Mouse (Mus musculus) stomach, postnatal 0 days (tissue): Measurements from ENCODE around the gene Actl10. TPM values are rescaled to one million over a fixed set of nuclear protein-coding genes. Genes with fewer than 3 reads are reported as not detected.

Source experiments
- ATAC-seq: fragments of 200-750 bp; cut with Nextera tagmentation; 2 replicates; pipeline ENCODE4 v1.8.0; 2017; ENCODE audit not compliant: low FRiP score, low TSS enrichment
- DNase-seq: peaks from one replicate; pipeline ENCODE4 v3.0.0-alpha.2; 2016; ENCODE audit warnings: low spot score
- H3K27ac ChIP-seq: fragments of 300-500 bp; sonication (generic); replicated peaks from 2 replicates; pipeline ENCODE4 v1.5.1; 2014; ENCODE audit warnings: mild to moderate bottlenecking, control low read depth
- H3K27me3 ChIP-seq: fragments of 300-500 bp; sonication (generic); 2 replicates; pipeline ENCODE4 v1.6.1; 2014; ENCODE audit warnings: low read length; ENCODE audit not compliant: control insufficient read depth, insufficient read depth
- H3K36me3 ChIP-seq: fragments of 300-500 bp; sonication (generic); 2 replicates; pipeline ENCODE4 v1.6.1; 2014; ENCODE audit warnings: low read length, mixed read lengths; ENCODE audit not compliant: control insufficient read depth, insufficient read depth
- H3K4me1 ChIP-seq: fragments of 300-500 bp; sonication (generic); replicated peaks from 2 replicates; pipeline ENCODE4 v1.6.1; 2014; ENCODE audit warnings: antibody characterized with exemption; ENCODE audit not compliant: control insufficient read depth, insufficient read depth
- H3K4me2 ChIP-seq: fragments of 300-500 bp; sonication (generic); replicated peaks from 2 replicates; pipeline ENCODE4 v1.6.1; 2014; ENCODE audit warnings: low read depth, mild to moderate bottlenecking, control low read depth, moderate library complexity
- H3K4me3 ChIP-seq: fragments of 300-500 bp; sonication (generic); 2 replicates; pipeline ENCODE4 v1.5.1; 2014; ENCODE audit warnings: low read depth, low read length, control low read depth
- H3K9ac ChIP-seq: fragments of 300-500 bp; sonication (generic); 2 replicates; pipeline ENCODE4 v1.6.1; 2014; ENCODE audit warnings: mild to moderate bottlenecking, low read length, control low read depth, mixed read lengths
- H3K9me3 ChIP-seq: fragments of 300-500 bp; sonication (generic); 2 replicates; pipeline ENCODE4 v1.6.1; 2016; ENCODE audit warnings: low read length; ENCODE audit not compliant: control insufficient read depth
- CTCF ChIP-seq: IDR thresholded peaks from 2 replicates; pipeline ENCODE4 v1.5.1; 2016; ENCODE audit warnings: antibody characterized with exemption, low read depth, mild to moderate bottlenecking, moderate library complexity
- EP300 ChIP-seq: optimal IDR thresholded peaks from 2 replicates; pipeline ENCODE3; 2016; ENCODE audit warnings: antibody characterized with exemption
- whole genome bisulfite sequencing: fragments of 180-500 bp; shearing (Covaris S2); extraction: QIAGEN DNeasy Blood & Tissue Kit; methylation state at CpG from one replicate; pipeline ENCODE4 v1.1.7; 2014; 5-methylcytosine and 5-hydroxymethylcytosine counted together
- polyA plus RNA-seq: library from polyadenylated mRNA; unstranded; fragments of >200 nt; fragmentation: Nextera tagmentation; extraction: Ambion mirVana; gene quantifications from 2 replicates; pipeline ENCODE4 v1.2.1, GENCODE M21; 2015

The Actl10 gene
- polyA plus RNA-seq, 1 experiment from 2014 or later = not detected

DNA sequence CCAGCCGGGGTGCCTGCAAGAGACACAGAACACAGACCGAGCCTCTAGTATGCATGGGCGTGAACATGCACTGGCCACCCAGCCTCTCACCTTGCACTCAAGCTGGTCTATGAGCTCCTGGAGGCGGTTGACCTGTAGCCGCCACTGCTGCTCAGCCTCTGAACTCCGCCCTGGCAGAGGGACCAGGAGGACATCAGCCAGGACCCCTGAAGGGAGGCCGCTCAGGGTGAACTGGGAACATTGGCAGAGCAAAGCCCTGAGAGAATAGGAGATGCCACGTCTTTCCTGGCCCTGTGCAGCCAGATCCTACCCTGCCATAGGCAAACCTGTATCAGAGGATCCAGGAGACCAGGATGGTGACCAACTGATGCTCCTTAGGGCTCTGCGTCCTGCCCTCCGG lies 4.9 kb upstream of the Actl10 start, which contains the start of gene 1700003F12Rik:
TSS of gene 1700003F12Rik (plus strand) at position 375 of the 400 bp plus-strand sequence.
- no peak within 1 kb of the TSS for H3K27ac ChIP-seq
- DNase-seq (no peak), ATAC-seq (no peak)
- no peaks in the 10 kb centered on the region for H3K27me3 ChIP-seq
- H3K36me3 ChIP-seq = no peaks in the 10 kb centered on the region
- H3K4me3 ChIP-seq = no peak within 1 kb of the TSS
- WGBS = 94% methylated on average over 10 of the region's 10 CpGs
- H3K9ac ChIP-seq = no peak within 1 kb of the TSS
- 0 out of 2 replicates have a peak, but pooled peaks cover 5% of the 10 kb centered on the region for H3K4me1 ChIP-seq
- no peak within 1 kb of the TSS for H3K4me2 ChIP-seq
- TF ChIP-seq EP300 = no peak
- TF ChIP-seq CTCF = no peak
- no peaks in the 10 kb centered on the region for H3K9me3 ChIP-seq

DNA sequence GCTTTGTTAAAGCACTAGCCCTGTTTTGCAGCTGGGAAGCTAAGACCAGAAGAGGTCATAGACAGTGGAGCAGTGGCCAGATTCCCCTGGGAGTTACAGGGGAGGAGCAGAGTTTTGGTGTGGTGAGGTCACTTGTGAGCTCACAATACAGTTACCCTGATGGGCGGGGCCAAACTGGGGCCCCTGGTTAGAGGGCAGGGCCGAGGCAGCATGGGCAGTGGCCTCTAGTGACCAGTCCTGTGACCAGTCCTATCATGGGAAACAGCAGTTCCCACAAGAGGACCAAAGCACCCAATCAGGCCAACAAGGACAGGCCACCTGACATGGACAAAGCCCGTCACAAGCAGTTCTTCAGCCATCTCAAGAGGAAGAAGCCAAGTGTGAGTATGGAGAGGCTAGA lies 2.9 kb upstream of the Actl10 start:
- no peak overlapping the region for H3K4me3 ChIP-seq
- H3K4me1 ChIP-seq = peaks cover 10% of the 10 kb centered on the region; the same call in 1 of the 2 replicates
- H3K9ac ChIP-seq = no peak overlapping the region
- ATAC-seq = peak; percentile 31; the same call in 1 of the 2 replicates
- no peaks in the 10 kb centered on the region for H3K27me3 ChIP-seq
- no peak for DNase-seq
- TF ChIP-seq EP300 = no peak
- no peak for TF ChIP-seq CTCF
- 74% methylated on average over 3 of the region's 3 CpGs for WGBS
- H3K36me3 ChIP-seq = no peaks in the 10 kb centered on the region
- H3K27ac ChIP-seq = no peak overlapping the region
- H3K4me2 ChIP-seq = no peak overlapping the region
- no peaks in the 10 kb centered on the region for H3K9me3 ChIP-seq

- H3K27me3 ChIP-seq = no peaks in the 10 kb centered on the region
- H3K4me3 ChIP-seq = peak overlapping the region; percentile 37
- WGBS = 5% methylated on average over 45 of the region's 48 CpGs
- H3K4me2 ChIP-seq = peak overlapping the region; percentile 76
- DNase-seq (peak; percentile 81), ATAC-seq (peak; percentile 58)
- H3K4me1 ChIP-seq = peaks cover 10% of the 10 kb centered on the region; the same call in 1 of the 2 replicates
- H3K27ac ChIP-seq = no peak overlapping the region
- no peaks in the 10 kb centered on the region for H3K9me3 ChIP-seq
- TF ChIP-seq EP300 (no peak), CTCF (no peak)
- H3K9ac ChIP-seq = peak overlapping the region; percentile 50
- H3K36me3 ChIP-seq = no peaks in the 10 kb centered on the region
These were observed 2.3 kb upstream of the Actl10 start for GRCm38 (mm10) chr2:154549127-154549885.

GRCm38 (mm10) chr2:154549886-154550189 lies 1.7 kb upstream of the Actl10 start:
- H3K9ac ChIP-seq = no peak overlapping the region
- H3K4me2 ChIP-seq = peak overlapping the region; percentile 76
- ATAC-seq = no peak
- no peak for DNase-seq
- H3K4me1 ChIP-seq = peaks cover 10% of the 10 kb centered on the region; the same call in 1 of the 2 replicates
- H3K9me3 ChIP-seq = no peaks in the 10 kb centered on the region
- H3K27me3 ChIP-seq = no peaks in the 10 kb centered on the region
- H3K27ac ChIP-seq = no peak overlapping the region
- H3K36me3 ChIP-seq = no peaks in the 10 kb centered on the region
- TF ChIP-seq EP300 (no peak), CTCF (no peak; the same call in 1 of the 2 replicates)
- peak overlapping the region; percentile 37 for H3K4me3 ChIP-seq
- 19% methylated on average over 20 of the region's 20 CpGs for WGBS

- ATAC-seq = no peak
- Histone ChIP-seq H3K27ac (no peak overlapping the region), H3K27me3 (no peaks in the 10 kb centered on the region), H3K4me1 (peaks cover 10% of the 10 kb centered on the region; the same call in 1 of the 2 replicates), H3K4me2 (no peak overlapping the region), H3K4me3 (no peak overlapping the region), H3K9me3 (no peaks in the 10 kb centered on the region), H3K36me3 (no peaks in the 10 kb centered on the region), H3K9ac (no peak overlapping the region)
- no peak for TF ChIP-seq CTCF
- TF ChIP-seq EP300 = no peak
- no peak for DNase-seq
- 86% methylated on average over 2 of the region's 2 CpGs for WGBS
These were observed 639 bp upstream of the Actl10 start for GRCm38 (mm10) chr2:154550937-154551336.

DNA sequence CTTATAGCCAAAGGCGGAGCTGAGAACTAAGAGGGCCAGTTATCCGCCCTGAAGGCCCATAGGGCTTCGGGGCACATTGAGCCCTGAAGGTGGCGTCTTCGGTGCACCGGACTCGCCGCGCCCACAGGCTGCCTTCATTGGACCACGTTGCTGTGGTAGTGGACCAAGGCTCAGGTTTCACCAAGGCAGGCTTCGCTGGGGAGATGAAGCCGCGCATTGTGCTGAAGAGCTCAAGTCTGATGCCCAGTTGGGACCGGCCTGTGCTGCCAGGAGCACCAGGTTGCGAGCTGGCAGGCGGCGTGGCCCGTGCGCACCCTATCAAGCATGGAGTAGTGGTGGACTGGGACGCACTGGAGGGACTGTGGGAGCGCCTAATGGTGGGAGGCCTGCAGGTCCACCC lies 351 bp downstream of the Actl10 start:
- Histone ChIP-seq H3K27ac (no peak overlapping the region), H3K36me3 (no peaks in the 10 kb centered on the region), H3K9me3 (no peaks in the 10 kb centered on the region), H3K9ac (0 out of 2 replicates have a peak overlapping the region, but pooled peaks have one; percentile 23), H3K27me3 (no peaks in the 10 kb centered on the region), H3K4me1 (peaks cover 10% of the 10 kb centered on the region; the same call in 1 of the 2 replicates), H3K4me2 (peak overlapping the region; percentile 47), H3K4me3 (peak overlapping the region; percentile 12; the same call in 1 of the 2 replicates)
- peak; percentile 36 for DNase-seq
- WGBS = 41% methylated on average over 21 of the region's 21 CpGs
- ATAC-seq = no peak
- TF ChIP-seq EP300 (no peak), CTCF (no peak; the same call in 1 of the 2 replicates)
